Mouse (Mus musculus): ENCODE results near the gene Hoga1.

Gene Hoga1

GRCm38 (mm10) chr19:42021681-42022541 lies 23.5 kb upstream of the Hoga1 start:
- DNase-seq (ENCODE audit: extremely low read depth, low read depth): no peak

GRCm38 (mm10) chr19:42022542-42022848 lies 22.9 kb upstream of the Hoga1 start:
- DNase-seq (ENCODE audit: extremely low read depth, low read depth): no peak

GRCm38 (mm10) chr19:42026158-42026557 lies 19.3 kb upstream of the Hoga1 start:
- DNase-seq (ENCODE audit: extremely low read depth, low read depth): peak; percentile 56

GRCm38 (mm10) chr19:42031112-42031511 lies 14.3 kb upstream of the Hoga1 start:
- no peak for DNase-seq (ENCODE audit: extremely low read depth, low read depth)

- no peak for DNase-seq (ENCODE audit: extremely low read depth, low read depth)
Observed at GRCm38 (mm10) chr19:42033611-42034010, 11.8 kb upstream of the Hoga1 start.

GRCm38 (mm10) chr19:42034146-42034775 lies 11.1 kb upstream of the Hoga1 start:
- DNase-seq (ENCODE audit: extremely low read depth, low read depth): no peak

- DNase-seq (ENCODE audit: extremely low read depth, low read depth): no peak
Observed at GRCm38 (mm10) chr19:42034881-42035455, 10.4 kb upstream of the Hoga1 start.

- DNase-seq (ENCODE audit: extremely low read depth, low read depth): peak; percentile 64
Observed at GRCm38 (mm10) chr19:42035456-42036248, 9.8 kb upstream of the Hoga1 start, which contains the start of gene Ankrd2. TSS of gene Ankrd2 (plus strand) at chr19:42036000.

- no peak for DNase-seq (ENCODE audit: extremely low read depth, low read depth)
Observed at GRCm38 (mm10) chr19:42036357-42036756, 9.1 kb upstream of the Hoga1 start.

- DNase-seq (ENCODE audit: extremely low read depth, low read depth): no peak
Observed at GRCm38 (mm10) chr19:42037167-42037702, 8.2 kb upstream of the Hoga1 start.

- DNase-seq (ENCODE audit: extremely low read depth, low read depth): no peak
Observed at GRCm38 (mm10) chr19:42038310-42038709, 7.1 kb upstream of the Hoga1 start.

GRCm38 (mm10) chr19:42043988-42044387 lies 1.4 kb upstream of the Hoga1 start:
- no peak for DNase-seq (ENCODE audit: extremely low read depth, low read depth)

- DNase-seq (ENCODE audit: extremely low read depth, low read depth): no peak
Observed at GRCm38 (mm10) chr19:42050251-42050650, 4.8 kb downstream of the Hoga1 start.

- no peak for DNase-seq (ENCODE audit: extremely low read depth, low read depth)
Observed at GRCm38 (mm10) chr19:42051351-42051750, 5.9 kb downstream of the Hoga1 start.

- no peak for DNase-seq (ENCODE audit: extremely low read depth, low read depth)
Observed at GRCm38 (mm10) chr19:42051948-42052347, 6.5 kb downstream of the Hoga1 start, which contains the start of gene 4933411K16Rik. TSS of gene 4933411K16Rik (plus strand) at chr19:42052248.

- DNase-seq (ENCODE audit: extremely low read depth, low read depth): no peak
Observed at GRCm38 (mm10) chr19:42054255-42054654, 8.8 kb downstream of the Hoga1 start.

GRCm38 (mm10) chr19:42055881-42056280 lies 10.5 kb downstream of the Hoga1 start:
- DNase-seq (ENCODE audit: extremely low read depth, low read depth): no peak

- no peak for DNase-seq (ENCODE audit: extremely low read depth, low read depth)
Observed at GRCm38 (mm10) chr19:42056719-42057409, 11.5 kb downstream of the Hoga1 start.

GRCm38 (mm10) chr19:42058426-42058825 lies 13.0 kb downstream of the Hoga1 start:
- DNase-seq (ENCODE audit: extremely low read depth, low read depth): no peak

GRCm38 (mm10) chr19:42061443-42061842 lies 16.0 kb downstream of the Hoga1 start:
- no peak for DNase-seq (ENCODE audit: extremely low read depth, low read depth)
